Mouse (Mus musculus) heart, embryonic 11.5 days (tissue): ENCODE results near the gene Pgls. TPM values are rescaled to one million over a fixed set of nuclear protein-coding genes. Genes with fewer than 3 reads are reported as not detected.

Experiments used
- ATAC-seq: fragments of 200-750 bp; cut with Nextera tagmentation; replicated peaks from 2 replicates; pipeline ENCODE4 v1.8.0; 2017; ENCODE audit warnings: moderate library complexity; ENCODE audit not compliant: insufficient number of reproducible peaks, low FRiP score, low TSS enrichment
- H3K27ac ChIP-seq: fragments of 300-500 bp; sonication (generic); 2 replicates; pipeline ENCODE4 v1.5.1; 2014; ENCODE audit warnings: mild to moderate bottlenecking, low read depth, low read length
- H3K27me3 ChIP-seq: fragments of 300-500 bp; sonication (generic); 2 replicates; pipeline ENCODE4 v1.6.1; 2014; ENCODE audit warnings: mild to moderate bottlenecking, low read length, mixed read lengths; ENCODE audit not compliant: control insufficient read depth, insufficient read depth
- H3K36me3 ChIP-seq: fragments of 300-500 bp; sonication (generic); 2 replicates; pipeline ENCODE4 v1.6.1; 2014; ENCODE audit warnings: mild to moderate bottlenecking, low read length, moderate library complexity, mixed read lengths; ENCODE audit not compliant: control insufficient read depth, insufficient read depth
- H3K4me1 ChIP-seq: fragments of 300-500 bp; sonication (generic); 2 replicates; pipeline ENCODE4 v1.6.1; 2014; ENCODE audit warnings: low read length; ENCODE audit not compliant: control insufficient read depth, insufficient read depth
- H3K4me2 ChIP-seq: fragments of 300-500 bp; sonication (generic); 2 replicates; pipeline ENCODE4 v1.6.1; 2014; ENCODE audit warnings: mild to moderate bottlenecking, moderate library complexity
- H3K4me3 ChIP-seq: fragments of 300-500 bp; sonication (generic); 2 replicates; pipeline ENCODE4 v1.5.1; 2014; ENCODE audit warnings: low read depth, low read length
- H3K9ac ChIP-seq: fragments of 300-500 bp; sonication (generic); 2 replicates; pipeline ENCODE4 v1.6.1; 2014; ENCODE audit warnings: mild to moderate bottlenecking, low read depth, low read length, moderate library complexity
- H3K9me3 ChIP-seq: fragments of 300-500 bp; sonication (generic); replicated peaks from 2 replicates; pipeline ENCODE4 v1.6.1; 2016; ENCODE audit warnings: low read length; ENCODE audit not compliant: control insufficient read depth
- WGBS: fragments of 180-500 bp; shearing (Covaris S2); extraction: QIAGEN DNeasy Blood & Tissue Kit; methylation state at CpG from one replicate; pipeline ENCODE4 v1.1.7; 2014; ENCODE audit not compliant: insufficient replicate concordance; 5-methylcytosine and 5-hydroxymethylcytosine counted together
- polyA plus RNA-seq: library from polyadenylated mRNA; unstranded; fragments of >200 nt; fragmentation: Nextera tagmentation; extraction: Ambion mirVana; gene quantifications from 2 replicates; pipeline ENCODE4 v1.2.1, GENCODE M21; 2014

The Pgls gene
- polyA plus RNA-seq, 1 experiment from 2014 or later = 194 TPM

DNA sequence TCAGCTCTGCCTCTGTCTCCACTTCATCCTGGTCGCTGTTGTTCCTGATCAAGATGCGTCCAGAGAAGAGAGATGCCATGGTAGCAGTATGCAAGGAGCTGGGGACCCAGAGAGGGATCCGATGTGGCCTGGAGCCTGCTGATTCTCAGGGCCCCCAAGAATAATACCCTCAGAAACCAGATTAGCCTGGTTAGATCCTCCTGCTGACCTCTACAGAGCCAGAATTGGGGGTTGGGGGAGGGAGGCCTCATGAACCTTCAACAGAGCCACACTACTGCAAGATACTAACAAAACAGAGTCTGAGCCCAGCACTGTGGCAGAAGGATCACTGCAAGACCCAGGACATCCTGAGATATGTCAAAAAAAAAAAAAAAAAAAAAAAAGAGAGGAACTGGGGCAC, 25.5 kb upstream of the Pgls start, which contains the start of gene Nxnl1:
Nxnl1 (minus strand) TSS at position 101 of the 400 bp plus-strand sequence.
- no peak for ATAC-seq

GRCm38 (mm10) chr8:71567587-71567986, 24.4 kb upstream of the Pgls start:
- Histone ChIP-seq H3K27ac (no peak overlapping the region), H3K4me3 (no peak overlapping the region), H3K9ac (no peak overlapping the region), H3K4me2 (no peak overlapping the region), H3K36me3 (peaks cover 2% of the 10 kb centered on the region; the same call in 1 of the 2 replicates), H3K4me1 (peaks cover 12% of the 10 kb centered on the region), H3K9me3 (0 out of 2 replicates have a peak, but pooled peaks cover 3% of the 10 kb centered on the region), H3K27me3 (peaks cover 33% of the 10 kb centered on the region)
- no peak for ATAC-seq
- WGBS = 58% methylated on average over 7 of the region's 7 CpGs

More for the DNA sequence above, 25.5 kb upstream of the Pgls start, which contains the start of gene Nxnl1:
- H3K27ac ChIP-seq = no peak within 1 kb of the TSS
- peaks cover 42% of the 10 kb centered on the region for H3K27me3 ChIP-seq
- H3K4me2 ChIP-seq = no peak within 1 kb of the TSS
- H3K9me3 ChIP-seq = 0 out of 2 replicates have a peak, but pooled peaks cover 3% of the 10 kb centered on the region
- H3K9ac ChIP-seq = no peak within 1 kb of the TSS
- WGBS = 58% methylated on average over 3 of the region's 3 CpGs
- peaks cover 12% of the 10 kb centered on the region for H3K4me1 ChIP-seq
- H3K4me3 ChIP-seq = no peak within 1 kb of the TSS
- peaks cover 2% of the 10 kb centered on the region; the same call in 1 of the 2 replicates for H3K36me3 ChIP-seq

- peaks cover 24% of the 10 kb centered on the region for H3K27me3 ChIP-seq
- peaks cover 12% of the 10 kb centered on the region for H3K4me1 ChIP-seq
- 0 out of 2 replicates have a peak, but pooled peaks cover 3% of the 10 kb centered on the region for H3K9me3 ChIP-seq
- 14% methylated on average over 13 of the region's 13 CpGs for WGBS
- H3K4me2 ChIP-seq = peak within 1 kb of the TSS; percentile 92
- H3K27ac ChIP-seq = no peak within 1 kb of the TSS
- ATAC-seq = no peak
- peaks cover 2% of the 10 kb centered on the region; the same call in 1 of the 2 replicates for H3K36me3 ChIP-seq
- peak within 1 kb of the TSS; percentile 64 for H3K9ac ChIP-seq
- H3K4me3 ChIP-seq = peak within 1 kb of the TSS; percentile 59
Observed at GRCm38 (mm10) chr8:71568387-71568937, 23.5 kb upstream of the Pgls start, which contains the start of gene Slc27a1. Gene Slc27a1, plus strand, starts transcription at chr8:71568882.

DNA sequence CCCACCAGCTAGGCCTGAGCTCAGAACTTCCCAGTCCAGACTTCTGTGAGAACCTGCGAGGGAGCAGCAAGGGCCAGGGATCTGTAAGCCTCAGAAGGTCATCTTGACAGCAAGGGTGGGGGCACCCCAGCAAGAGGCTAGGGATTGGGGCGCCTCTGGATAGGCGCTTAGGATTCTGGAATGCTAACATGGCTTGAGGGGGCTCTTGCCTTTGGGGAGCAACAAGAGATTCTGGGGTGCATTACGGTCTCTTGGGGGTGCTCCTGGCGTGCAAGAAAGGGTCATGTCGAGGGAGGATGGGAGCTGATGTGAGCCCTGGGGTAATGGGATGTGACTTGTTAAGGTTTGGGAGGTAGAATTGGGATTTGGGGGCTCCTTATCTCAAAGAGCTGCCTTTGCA, 23.0 kb upstream of the Pgls start:
- Histone ChIP-seq H3K9ac (no peak overlapping the region), H3K9me3 (0 out of 2 replicates have a peak, but pooled peaks cover 3% of the 10 kb centered on the region), H3K27me3 (peaks cover 24% of the 10 kb centered on the region), H3K4me1 (peaks cover 12% of the 10 kb centered on the region), H3K27ac (no peak overlapping the region), H3K36me3 (peaks cover 1% of the 10 kb centered on the region; the same call in 1 of the 2 replicates), H3K4me2 (peak overlapping the region; percentile 92), H3K4me3 (peak overlapping the region; percentile 59)
- ATAC-seq = no peak
- WGBS = 26% methylated on average over 6 of the region's 6 CpGs

DNA sequence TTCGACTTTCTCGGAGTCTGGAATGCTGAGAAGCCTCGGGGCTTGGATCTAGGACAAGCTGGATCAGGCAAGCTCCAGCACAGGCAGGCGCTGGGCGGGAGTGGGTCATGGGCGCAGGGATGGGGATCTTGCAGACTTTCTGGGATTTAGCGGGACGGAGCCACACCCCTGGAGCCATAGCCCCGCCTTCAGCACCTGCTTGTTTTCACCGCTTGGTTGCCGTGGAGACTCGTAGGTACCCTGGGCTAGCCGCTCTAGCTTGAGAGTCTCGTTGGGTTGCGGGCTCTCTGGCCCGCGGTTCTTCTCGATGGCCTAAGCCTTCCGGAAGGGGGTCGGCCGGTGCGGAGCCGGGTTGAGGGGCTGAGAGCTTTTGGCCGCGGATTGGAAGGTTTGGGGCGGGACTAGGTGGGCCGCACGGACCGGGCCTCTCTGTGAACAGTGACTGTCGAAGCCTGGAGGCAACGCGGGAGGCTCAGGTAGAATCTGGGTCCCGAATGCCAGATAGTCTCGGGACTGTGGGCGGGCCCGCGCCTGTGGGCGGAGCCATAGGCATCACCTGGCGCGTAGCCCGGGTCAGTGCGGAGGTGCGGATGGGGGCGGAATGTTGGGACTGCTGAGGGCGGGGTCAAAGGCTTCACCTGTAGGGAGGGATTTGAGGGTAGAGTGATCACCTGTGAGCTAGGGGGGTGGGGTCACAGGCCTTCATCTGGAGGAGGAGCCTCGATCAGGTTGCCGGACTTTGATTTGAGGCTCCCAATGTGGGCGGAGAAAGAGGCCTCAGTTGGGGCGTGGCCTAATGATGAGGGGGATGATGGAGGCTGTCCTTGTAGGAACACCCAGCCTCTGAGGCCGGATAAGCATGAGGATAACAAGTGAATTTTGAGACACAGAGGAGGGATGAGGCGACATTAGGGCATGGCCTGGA, 22.3 kb upstream of the Pgls start:
- H3K27me3 ChIP-seq = peaks cover 24% of the 10 kb centered on the region
- peak; percentile 64 for ATAC-seq
- H3K9ac ChIP-seq = peak overlapping the region; percentile 64
- peaks cover 12% of the 10 kb centered on the region for H3K4me1 ChIP-seq
- WGBS = under 1% methylated on average over 51 of the region's 51 CpGs
- H3K27ac ChIP-seq = no peak overlapping the region
- no peaks in the 10 kb centered on the region for H3K36me3 ChIP-seq
- H3K4me2 ChIP-seq = peak overlapping the region; percentile 92
- H3K9me3 ChIP-seq = no peaks in the 10 kb centered on the region
- H3K4me3 ChIP-seq = peak overlapping the region; percentile 59

DNA sequence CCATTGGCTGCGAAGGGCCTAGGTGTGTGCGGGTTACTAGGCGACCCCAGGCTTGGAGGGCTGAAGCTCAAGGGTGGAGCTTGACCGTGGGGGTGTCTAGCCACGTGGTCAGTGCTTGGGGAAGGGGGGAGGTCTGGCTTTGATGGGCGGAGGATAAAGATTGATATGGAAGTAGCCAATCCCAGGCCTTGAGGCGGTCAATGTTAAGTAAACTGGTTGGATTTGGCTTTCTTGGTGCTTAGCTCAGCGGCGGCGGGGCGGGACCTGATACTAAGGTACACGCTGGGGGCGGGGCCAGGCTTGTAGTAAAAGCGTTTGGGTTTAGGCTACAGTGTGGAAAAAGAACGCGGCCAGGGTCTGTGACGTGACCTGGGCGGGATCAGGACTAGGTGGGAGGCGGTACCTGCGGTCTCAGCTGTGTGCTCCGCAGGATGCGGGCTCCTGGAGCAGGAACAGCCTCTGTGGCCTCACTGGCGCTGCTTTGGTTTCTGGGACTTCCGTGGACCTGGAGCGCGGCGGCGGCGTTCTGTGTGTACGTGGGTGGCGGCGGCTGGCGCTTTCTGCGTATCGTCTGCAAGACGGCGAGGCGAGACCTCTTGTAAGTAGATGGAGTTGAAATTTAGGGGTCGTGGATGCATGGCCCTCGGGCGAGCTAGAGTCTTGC, 21.6 kb upstream of the Pgls start:
- H3K36me3 ChIP-seq = no peaks in the 10 kb centered on the region
- 0 out of 2 replicates have a peak overlapping the region, but pooled peaks have one; percentile 17 for H3K27ac ChIP-seq
- H3K4me1 ChIP-seq = peaks cover 12% of the 10 kb centered on the region
- 1% methylated on average over 41 of the region's 41 CpGs for WGBS
- H3K4me2 ChIP-seq = peak overlapping the region; percentile 92
- H3K9me3 ChIP-seq = no peaks in the 10 kb centered on the region
- peak; percentile 82 for ATAC-seq
- peak overlapping the region; percentile 74 for H3K9ac ChIP-seq
- H3K27me3 ChIP-seq = peaks cover 24% of the 10 kb centered on the region
- peak overlapping the region; percentile 59 for H3K4me3 ChIP-seq

- H3K9ac ChIP-seq = no peak overlapping the region
- WGBS = 84% methylated on average over 2 of the region's 2 CpGs
- no peaks in the 10 kb centered on the region for H3K9me3 ChIP-seq
- H3K4me2 ChIP-seq = no peak overlapping the region
- H3K27ac ChIP-seq = no peak overlapping the region
- no peak overlapping the region for H3K4me3 ChIP-seq
- peaks cover 17% of the 10 kb centered on the region for H3K27me3 ChIP-seq
- H3K36me3 ChIP-seq = no peaks in the 10 kb centered on the region
- H3K4me1 ChIP-seq = peaks cover 12% of the 10 kb centered on the region
- no peak for ATAC-seq
Observed at GRCm38 (mm10) chr8:71572077-71572476, 19.9 kb upstream of the Pgls start.
